Mouse (Mus musculus): Measurements from ENCODE around the gene Pitpnm2. TPM values are rescaled to one million over a fixed set of nuclear protein-coding genes. Genes with fewer than 3 reads are reported as not detected.
A peak's percentile ranks its signal among the peaks of the same experiment; 100 is the strongest.

Gene Pitpnm2
- total and polyA plus RNA-seq, 3 experiments, result 7.0 to 22.2 TPM; not detected in 1

GRCm38 (mm10) chr5:124284330-124284729, 34.8 kb upstream of the Pitpnm2 start:
- H3K79me2 ChIP-seq (ENCODE audit: control insufficient read depth, insufficient read depth, low read length, poor library complexity), result no peaks in the 10 kb centered on the region
- no peaks in the 10 kb centered on the region for H3K9me3 ChIP-seq (replicated peaks; ENCODE audit: insufficient read depth, low read length)
- TF ChIP-seq SMC3 (IDR thresholded peaks at IDR 0.05; ENCODE audit: low read depth, low read length), result peak; percentile 41
- TF ChIP-seq HCFC1 (IDR thresholded peaks at IDR 0.05; ENCODE audit: low read depth, low read length), result no peak
- TF ChIP-seq CTCF (IDR thresholded peaks at IDR 0.05 in 2 of 3, conservative IDR thresholded peaks at IDR 0.05 in 1 of 3; ENCODE audit: control insufficient read depth in 1 of 3, insufficient read depth in 1 of 3, low read depth in 2 of 3, low read length in 3 of 3, poor library complexity in 1 of 3, severe bottlenecking in 1 of 3), result peak in 1 of 3 experiments; percentile 36; a peak in 2 of 6 replicates
- TF ChIP-seq KAT2A (conservative IDR thresholded peaks at IDR 0.05; ENCODE audit: low read depth, low read length), result no peak
- TF ChIP-seq RAD21 (IDR thresholded peaks at IDR 0.05; ENCODE audit: low read depth, low read length), result peak; percentile 25
- H3K4me3 ChIP-seq (ENCODE audit: control insufficient read depth in 1 of 2, insufficient read depth in 1 of 2, low read depth in 2 of 2, low read length in 2 of 2), result no peak overlapping the region
- peak; percentile 12 for DNase-seq (ENCODE audit: low read depth, low spot score)
- no peak overlapping the region for H3K9ac ChIP-seq (ENCODE audit: control insufficient read depth, low read depth, low read length, poor library complexity, severe bottlenecking)
- peaks cover 0 to 9% of the 10 kb centered on the region in 2 experiments; a peak in 2 of 4 replicates for H3K36me3 ChIP-seq (ENCODE audit: control insufficient read depth in 1 of 2, insufficient read depth in 2 of 2, low read length in 2 of 2)
- no peaks in the 10 kb centered on the region for H3K4me1 ChIP-seq (ENCODE audit: control insufficient read depth in 1 of 2, insufficient read depth in 2 of 2, low read length in 2 of 2)
- no peaks in the 10 kb centered on the region for H3K27me3 ChIP-seq (ENCODE audit: control insufficient read depth in 1 of 2, insufficient read depth in 2 of 2, low read length in 2 of 2)
- no peak overlapping the region for H3K27ac ChIP-seq (ENCODE audit: control insufficient read depth, low read depth, low read length)

GRCm38 (mm10) chr5:124282854-124283253, 33.3 kb upstream of the Pitpnm2 start:
- Histone ChIP-seq H3K79me2 (ENCODE audit: control insufficient read depth, insufficient read depth, low read length, poor library complexity) (no peaks in the 10 kb centered on the region), H3K4me1 (ENCODE audit: control insufficient read depth in 1 of 2, insufficient read depth in 2 of 2, low read length in 2 of 2) (no peaks in the 10 kb centered on the region), H3K27ac (ENCODE audit: control insufficient read depth, low read depth, low read length) (no peak overlapping the region), H3K27me3 (ENCODE audit: control insufficient read depth in 1 of 2, insufficient read depth in 2 of 2, low read length in 2 of 2) (no peaks in the 10 kb centered on the region), H3K4me3 (ENCODE audit: control insufficient read depth in 1 of 2, insufficient read depth in 1 of 2, low read depth in 2 of 2, low read length in 2 of 2) (no peak overlapping the region), H3K9ac (ENCODE audit: control insufficient read depth, low read depth, low read length, poor library complexity, severe bottlenecking) (no peak overlapping the region), H3K9me3 (replicated peaks; ENCODE audit: insufficient read depth, low read length) (no peaks in the 10 kb centered on the region), H3K36me3 (ENCODE audit: control insufficient read depth in 1 of 2, insufficient read depth in 2 of 2, low read length in 2 of 2) (peaks cover 0 to 6% of the 10 kb centered on the region in 2 experiments; a peak in 1 of 4 replicates)
- no peak for TF ChIP-seq TAL1 (IDR thresholded peaks at IDR 0.05; ENCODE audit: low read length)
- no peak for TF ChIP-seq SMC3 (IDR thresholded peaks at IDR 0.05; ENCODE audit: low read depth, low read length)
- TF ChIP-seq KAT2A (conservative IDR thresholded peaks at IDR 0.05; ENCODE audit: low read depth, low read length), result no peak
- no peak for TF ChIP-seq CHD1 (IDR thresholded peaks at IDR 0.05; ENCODE audit: low read depth, low read length)
- no peak for TF ChIP-seq E2F4 (IDR thresholded peaks at IDR 0.05; ENCODE audit: borderline replicate concordance, low read depth, low read length)
- no peak for TF ChIP-seq MEF2A (IDR thresholded peaks at IDR 0.05; ENCODE audit: extremely low read depth, insufficient replicate concordance, low read depth, low read length, poor library complexity, severe bottlenecking)
- no peak for TF ChIP-seq MYC (IDR thresholded peaks at IDR 0.05; ENCODE audit: low read depth, low read length)
- TF ChIP-seq RCOR1 (IDR thresholded peaks at IDR 0.05; ENCODE audit: low read depth, low read length), result no peak
- no peak for DNase-seq (ENCODE audit: low read depth, low spot score)

GRCm38 (mm10) chr5:124270226-124270625, 20.7 kb upstream of the Pitpnm2 start:
- Histone ChIP-seq H3K79me2 (ENCODE audit: control insufficient read depth, insufficient read depth, low read length, poor library complexity) (no peaks in the 10 kb centered on the region), H3K4me1 (ENCODE audit: control insufficient read depth in 1 of 2, insufficient read depth in 2 of 2, low read length in 2 of 2) (peaks cover 7 to 23% of the 10 kb centered on the region in 2 experiments), H3K27me3 (ENCODE audit: control insufficient read depth in 1 of 2, insufficient read depth in 2 of 2, low read length in 2 of 2) (no peaks in the 10 kb centered on the region), H3K27ac (ENCODE audit: control insufficient read depth, low read depth, low read length) (no peak overlapping the region), H3K9ac (ENCODE audit: control insufficient read depth, low read depth, low read length, poor library complexity, severe bottlenecking) (no peak overlapping the region), H3K4me3 (ENCODE audit: control insufficient read depth in 1 of 2, insufficient read depth in 1 of 2, low read depth in 2 of 2, low read length in 2 of 2) (no peak overlapping the region), H3K9me3 (replicated peaks; ENCODE audit: insufficient read depth, low read length) (no peaks in the 10 kb centered on the region), H3K36me3 (ENCODE audit: control insufficient read depth in 1 of 2, insufficient read depth in 2 of 2, low read length in 2 of 2) (peaks cover 0 to 16% of the 10 kb centered on the region in 2 experiments)
- TF ChIP-seq MYC (IDR thresholded peaks at IDR 0.05; ENCODE audit: low read depth, low read length), result no peak
- TF ChIP-seq ZC3H11A (IDR thresholded peaks at IDR 0.05; ENCODE audit: low read depth, low read length), result no peak
- no peak for TF ChIP-seq JUND (IDR thresholded peaks at IDR 0.05; ENCODE audit: low read depth, low read length)
- DNase-seq (ENCODE audit: low read depth, low spot score), result no peak

Measured in MEL (cell line).